Mouse (Mus musculus): Measurements from ENCODE around the gene Fah. TPM values are rescaled to one million over a fixed set of nuclear protein-coding genes. Genes with fewer than 3 reads are reported as not detected.

Fah gene
- polyA plus RNA-seq, 1 experiment from 2014 or later: 10.1 TPM

- Histone ChIP-seq H3K27ac (ENCODE audit: low read length) (no peak overlapping the region), H3K36me3 (ENCODE audit: control insufficient read depth, insufficient read depth) (no peaks in the 10 kb centered on the region), H3K9me3 (ENCODE audit: control insufficient read depth, low read length) (no peaks in the 10 kb centered on the region), H3K9ac (replicated peaks; ENCODE audit: low read depth, low read length) (no peak overlapping the region), H3K4me1 (replicated peaks; ENCODE audit: control insufficient read depth, insufficient read depth, low read length) (no peaks in the 10 kb centered on the region), H3K4me3 (replicated peaks; ENCODE audit: low read length) (no peak overlapping the region), H3K4me2 (ENCODE audit: low read length) (no peak overlapping the region), H3K27me3 (replicated peaks; ENCODE audit: control insufficient read depth, insufficient read depth, low read length) (no peaks in the 10 kb centered on the region)
- WGBS: 94% methylated on average over 2 of the region's 2 CpGs
- no peak for ATAC-seq
These were observed 55.0 kb downstream of the Fah start for GRCm38 (mm10) chr7:84551472-84551871.

DNA sequence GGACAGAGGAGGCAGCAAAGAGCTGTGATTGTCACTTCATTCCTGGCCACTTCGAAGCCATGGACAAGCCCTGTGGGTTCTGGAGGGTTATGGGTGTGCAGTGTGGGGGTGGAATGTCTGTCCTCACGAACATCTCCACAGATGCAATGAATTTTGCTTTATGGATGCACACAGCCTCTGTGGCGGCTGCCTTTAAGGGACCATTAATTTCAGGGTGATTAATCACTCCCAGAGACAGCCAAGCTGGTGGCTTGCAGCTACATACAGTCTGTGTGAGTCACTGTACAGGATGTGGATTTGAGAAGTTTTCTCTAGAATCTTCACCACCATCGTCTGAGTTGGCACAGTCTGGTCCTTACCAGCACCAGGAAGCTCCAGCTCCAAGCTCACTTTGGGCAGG is 59.9 kb downstream of the Fah start:
- Histone ChIP-seq H3K9ac (replicated peaks; ENCODE audit: low read depth, low read length) (no peak overlapping the region), H3K27ac (ENCODE audit: low read length) (no peak overlapping the region), H3K4me2 (ENCODE audit: low read length) (no peak overlapping the region), H3K4me3 (replicated peaks; ENCODE audit: low read length) (no peak overlapping the region), H3K27me3 (replicated peaks; ENCODE audit: control insufficient read depth, insufficient read depth, low read length) (no peaks in the 10 kb centered on the region), H3K4me1 (replicated peaks; ENCODE audit: control insufficient read depth, insufficient read depth, low read length) (no peaks in the 10 kb centered on the region), H3K36me3 (ENCODE audit: control insufficient read depth, insufficient read depth) (no peaks in the 10 kb centered on the region), H3K9me3 (ENCODE audit: control insufficient read depth, low read length) (no peaks in the 10 kb centered on the region)
- WGBS: 82% methylated on average over 4 of the region's 4 CpGs
- ATAC-seq: no peak

- Histone ChIP-seq H3K4me1 (replicated peaks; ENCODE audit: control insufficient read depth, insufficient read depth, low read length) (no peaks in the 10 kb centered on the region), H3K4me3 (replicated peaks; ENCODE audit: low read length) (no peak overlapping the region), H3K27ac (ENCODE audit: low read length) (no peak overlapping the region), H3K27me3 (replicated peaks; ENCODE audit: control insufficient read depth, insufficient read depth, low read length) (no peaks in the 10 kb centered on the region), H3K36me3 (ENCODE audit: control insufficient read depth, insufficient read depth) (no peaks in the 10 kb centered on the region), H3K9me3 (ENCODE audit: control insufficient read depth, low read length) (no peaks in the 10 kb centered on the region), H3K9ac (replicated peaks; ENCODE audit: low read depth, low read length) (no peak overlapping the region), H3K4me2 (ENCODE audit: low read length) (no peak overlapping the region)
- no peak for ATAC-seq
- WGBS: 88% methylated on average over 4 of the region's 4 CpGs
These were observed 61.6 kb downstream of the Fah start for GRCm38 (mm10) chr7:84544946-84545345.

Other genes with a start within 250 kb of the Fah start
- gene Arnt2, start 196.5 kb downstream of the Fah start, polyA plus RNA-seq (2015; fragmentation: Nextera tagmentation; extraction: Ambion mirVana): 68.6 and 70.0 TPM in 2 replicates
- gene Gm2115, start 77.8 kb downstream of the Fah start, polyA plus RNA-seq (2015; fragmentation: Nextera tagmentation; extraction: Ambion mirVana): 0.23 and 0.35 TPM in 2 replicates
- 195 and 198 TPM in 2 replicates for gene Zfand6, start 83.2 kb upstream of the Fah start, polyA plus RNA-seq (2015; fragmentation: Nextera tagmentation; extraction: Ambion mirVana)
- not detected in 2 replicates for gene Olfr291, start 246.8 kb upstream of the Fah start, polyA plus RNA-seq (2015; fragmentation: Nextera tagmentation; extraction: Ambion mirVana)

Measured in forebrain, embryonic 16.5 days (tissue).